Comparison of ENCODE assay signal across 14 mouse cellular contexts in the genomic region with DNA sequence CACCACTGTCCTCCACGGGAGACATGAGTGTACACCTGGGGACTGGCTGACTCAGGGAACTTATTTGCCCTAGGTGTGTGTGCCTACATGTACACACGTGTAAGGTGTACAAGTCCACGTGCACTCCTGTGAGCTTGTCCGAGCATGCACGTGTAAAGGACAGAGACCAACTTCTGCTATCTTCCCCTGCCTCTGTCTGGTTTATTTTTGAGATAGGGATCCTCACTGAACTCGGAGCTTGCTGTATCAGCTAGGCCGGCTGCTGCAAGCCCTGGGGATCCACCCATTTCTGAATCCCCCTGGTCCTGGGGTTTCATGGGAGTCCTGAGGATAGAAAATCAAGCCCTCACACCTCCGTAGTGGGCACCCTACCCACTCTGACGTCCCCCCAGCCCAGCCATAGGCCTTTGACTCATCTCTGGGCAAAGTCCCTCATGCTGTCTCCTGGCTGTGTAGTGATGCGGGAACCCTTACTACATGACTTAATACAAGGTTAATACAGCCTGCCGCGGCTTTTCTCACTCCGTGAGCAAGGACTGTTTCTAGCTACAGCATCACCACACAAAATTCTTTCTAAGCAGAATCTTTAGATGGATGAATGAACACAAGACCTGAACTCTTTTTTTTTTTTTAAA. TPM values are rescaled to one million over a fixed set of nuclear protein-coding genes. Genes with fewer than 3 reads are reported as not detected.
"Had no signal": no experiment of that assay in that cellular context is flagged by ENCODE, and none has a peak within 500 bp of the region (broad histone marks: within the 10 kb centered on the region; RNA-seq: fewer than 3 reads in every experiment).

No protein-coding gene starts in this region.

- ATAC-seq: hindbrain, embryonic 16.5 days; inflammation-experienced regulatory T-cells, adult 6 months; lung, postnatal 0 days had no signal

- H3K4me3 ChIP-seq: limb, embryonic 13.5 days; midbrain, embryonic 10.5 days; neural tube, embryonic 12.5 days had no signal

- H3K4me1 ChIP-seq: limb, embryonic 13.5 days; midbrain, embryonic 10.5 days; neural tube, embryonic 12.5 days had no signal

- H3K4me2 ChIP-seq: limb, embryonic 13.5 days; neural tube, embryonic 12.5 days had no signal

- H3K27me3 ChIP-seq: limb, embryonic 13.5 days; neural tube, embryonic 12.5 days had no signal

- H3K27ac ChIP-seq: limb, embryonic 13.5 days; midbrain, embryonic 10.5 days; neural tube, embryonic 12.5 days had no signal

- H3K9ac ChIP-seq: limb, embryonic 13.5 days; neural tube, embryonic 12.5 days had no signal

- DNase-seq: kidney, adult 18-20 months; kidney, postnatal 14 days; layer of hippocampus, adult 9-11 months; lung, adult 2 months; lung, postnatal 36 days; midbrain, embryonic 14.5 days; retina, postnatal 1 day; thymus, postnatal 14 days had no signal

- H3K36me3 ChIP-seq: limb, embryonic 13.5 days; neural tube, embryonic 12.5 days had no signal

- H3K9me3 ChIP-seq: limb, embryonic 13.5 days; midbrain, embryonic 10.5 days; neural tube, embryonic 12.5 days had no signal

RNA-seq across cellular contexts. Expression of a gene that starts 55.5 kb away (rescaled TPM):
- polyA plus RNA-seq: hindbrain, embryonic 16.5 days; limb, embryonic 13.5 days; lung, postnatal 0 days; midbrain, embryonic 10.5 days; midbrain, embryonic 14.5 days; neural tube, embryonic 12.5 days had no signal
